In the genomic region with DNA sequence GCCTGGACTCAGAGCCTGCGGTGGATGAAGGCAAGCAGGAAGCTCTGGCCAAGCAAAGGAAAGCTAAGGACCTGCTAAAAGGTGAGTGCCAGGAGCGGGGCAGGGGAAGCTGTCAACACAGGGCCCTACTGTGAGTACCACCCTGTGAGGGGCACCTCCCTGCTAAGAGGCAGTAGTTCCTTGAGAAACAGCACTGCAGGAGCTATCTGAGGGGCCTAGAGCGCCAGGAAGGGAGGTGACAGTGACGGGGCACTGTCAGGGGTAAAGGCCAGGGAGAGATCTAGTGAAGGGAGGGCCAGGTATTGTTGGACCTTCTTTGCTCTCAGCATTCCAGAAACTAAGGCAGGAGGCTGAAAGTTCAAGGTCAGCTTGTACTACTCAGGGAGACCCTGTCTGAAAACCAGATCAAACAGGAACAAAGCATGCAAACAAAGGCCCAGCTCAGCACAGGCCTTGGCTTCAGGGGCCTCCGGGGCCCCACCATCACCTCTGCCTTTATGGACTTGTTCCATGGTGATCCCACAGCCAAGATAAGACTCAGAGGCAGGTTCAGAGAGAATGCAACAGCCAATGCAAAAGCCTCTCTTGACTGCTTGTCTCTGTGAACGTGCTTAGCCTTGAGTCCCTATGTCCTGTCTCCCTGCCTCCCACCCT, we compare ENCODE assay signal across 18 mouse cellular contexts. TPM values are rescaled to one million over a fixed set of nuclear protein-coding genes. Genes with fewer than 3 reads are reported as not detected.
A peak's percentile ranks its signal among the peaks of the same experiment; 100 is the strongest.
DNase-seq lines count a peak whose midpoint lies in the region; ATAC-seq and TF ChIP-seq lines count a peak whose summit lies in the region.
"Had no signal": no experiment of that assay in that cellular context is flagged by ENCODE, and none has a peak within 500 bp of the region (broad histone marks: within the 10 kb centered on the region; RNA-seq: fewer than 3 reads in every experiment).

No protein-coding gene starts in this region.

- no peaks in the 10 kb centered on the region for H3K9me3 ChIP-seq in heart, embryonic 15.5 days (replicated peaks)
- H3K9me3 ChIP-seq in ES-Bruce4 (replicated peaks; ENCODE audit: control insufficient read depth, insufficient read depth, low read length, poor library complexity, severe bottlenecking), result no peaks in the 10 kb centered on the region
- no peaks in the 10 kb centered on the region for H3K9me3 ChIP-seq in stomach, embryonic 14.5 days (ENCODE audit: control insufficient read depth, low read depth, low read length)

- DNase-seq in heart, adult 11 months, result no peak
- peak; percentile 94 for DNase-seq in R1 (ENCODE audit: low read depth, low spot score)
- no peak for DNase-seq in kidney, postnatal 10 days
- DNase-seq in lung, postnatal 14 days, result no peak
- DNase-seq: adrenal gland, postnatal 14 days; cerebellum, adult 18-20 months; cerebellum, postnatal 36 days; liver; liver, postnatal 0 days; lung, postnatal 4 days; thymus, adult 2 months had no signal

- no peak overlapping the region for H3K4me3 ChIP-seq in heart, embryonic 15.5 days
- peak overlapping the region; percentile 21; the same call in 1 of the 2 replicates for H3K4me3 ChIP-seq in ES-Bruce4 (ENCODE audit: low read depth, low read length)
- H3K4me3 ChIP-seq in stomach, embryonic 14.5 days (ENCODE audit: low read depth, low read length), result no peak overlapping the region
- H3K4me3 ChIP-seq: midbrain, embryonic 12.5 days; myocyte had no signal

- peak; percentile 89 for TF ChIP-seq EP300 in ES-Bruce4 (IDR thresholded peaks at IDR 0.05; ENCODE audit: insufficient read depth, low read depth, low read length)

- H3K27me3 ChIP-seq in heart, embryonic 15.5 days, result no peaks in the 10 kb centered on the region
- H3K27me3 ChIP-seq in ES-Bruce4 (ENCODE audit: control insufficient read depth, insufficient read depth, low read length, poor library complexity, severe bottlenecking), result no peaks in the 10 kb centered on the region
- H3K27me3 ChIP-seq in stomach, embryonic 14.5 days (ENCODE audit: control insufficient read depth, insufficient read depth, low read length), result no peaks in the 10 kb centered on the region

- H3K4me1 ChIP-seq in heart, embryonic 15.5 days (replicated peaks), result peaks cover 18% of the 10 kb centered on the region
- peaks cover 5% of the 10 kb centered on the region for H3K4me1 ChIP-seq in ES-Bruce4 (ENCODE audit: control insufficient read depth, insufficient read depth, low read length)
- H3K4me1 ChIP-seq in stomach, embryonic 14.5 days (ENCODE audit: control insufficient read depth, insufficient read depth, low read length), result peaks cover 7% of the 10 kb centered on the region; the same call in 1 of the 2 replicates

- no peak overlapping the region for H3K4me2 ChIP-seq in heart, embryonic 15.5 days
- no peak overlapping the region for H3K4me2 ChIP-seq in stomach, embryonic 14.5 days (replicated peaks; ENCODE audit: low read depth, low read length)
- H3K4me2 ChIP-seq: midbrain, embryonic 12.5 days had no signal

- 0 out of 2 replicates have a peak overlapping the region, but pooled peaks have one; percentile 28 for H3K9ac ChIP-seq in heart, embryonic 15.5 days
- peak overlapping the region; percentile 10; the same call in 1 of the 2 replicates for H3K9ac ChIP-seq in ES-Bruce4 (ENCODE audit: low read depth, poor library complexity, severe bottlenecking)
- no peak overlapping the region for H3K9ac ChIP-seq in stomach, embryonic 14.5 days (replicated peaks; ENCODE audit: low read depth, low read length)
- H3K9ac ChIP-seq: liver, postnatal 0 days; midbrain, embryonic 12.5 days had no signal

- peaks cover 38% of the 10 kb centered on the region; the same call in 1 of the 2 replicates for H3K36me3 ChIP-seq in heart, embryonic 15.5 days
- H3K36me3 ChIP-seq in ES-Bruce4 (ENCODE audit: control insufficient read depth, insufficient read depth, low read length, poor library complexity, severe bottlenecking), result no peaks in the 10 kb centered on the region
- no peaks in the 10 kb centered on the region for H3K36me3 ChIP-seq in stomach, embryonic 14.5 days (ENCODE audit: control insufficient read depth, insufficient read depth, low read length)
- H3K36me3 ChIP-seq: midbrain, embryonic 12.5 days had no signal

- 0 out of 2 replicates have a peak, but pooled peaks have one; percentile 24 for ATAC-seq in heart, embryonic 15.5 days (replicated peaks; ENCODE audit: insufficient number of reproducible peaks, insufficient read depth, low FRiP score, low read depth)
- peak; percentile 72 for ATAC-seq in stomach, embryonic 14.5 days (ENCODE audit: insufficient number of reproducible peaks, insufficient read depth, low FRiP score, low read depth)
- ATAC-seq: forebrain, embryonic 16.5 days; hindbrain, embryonic 16.5 days; liver, postnatal 0 days had no signal

- peak overlapping the region; percentile 6 for H3K27ac ChIP-seq in heart, embryonic 15.5 days
- H3K27ac ChIP-seq in ES-Bruce4 (ENCODE audit: insufficient read depth, low read length), result peak overlapping the region; percentile 66
- H3K27ac ChIP-seq in stomach, embryonic 14.5 days (ENCODE audit: low read length), result peak overlapping the region; percentile 44; the same call in 1 of the 2 replicates
- H3K27ac ChIP-seq: midbrain, embryonic 12.5 days had no signal

- no peak for TF ChIP-seq POLR2A in ES-Bruce4 (IDR thresholded peaks at IDR 0.05; ENCODE audit: insufficient read depth, low read length)

- WGBS in heart, embryonic 15.5 days, result 53% methylated on average over 6 of the region's 6 CpGs
- 73% methylated on average over 6 of the region's 6 CpGs for WGBS in stomach, embryonic 14.5 days

- TF ChIP-seq CTCF in ES-Bruce4 (IDR thresholded peaks at IDR 0.05; ENCODE audit: low read depth, low read length), result no peak

RNA-seq across cellular contexts. Expression of gene Slc28a1, which starts 20.4 kb away (rescaled TPM):
- polyA plus RNA-seq in heart, embryonic 15.5 days (2015; fragmentation: Nextera tagmentation; extraction: Ambion mirVana), result 0.09 and 0.14 TPM in 2 replicates
- polyA plus RNA-seq in ES-Bruce4 (2011; ENCODE audit: insufficient read depth, insufficient read length, low read depth, missing spikeins), result 4.5 and 4.7 TPM in 2 replicates
- not detected in 2 replicates for polyA plus RNA-seq in stomach, embryonic 14.5 days (2014; fragmentation: Nextera tagmentation; extraction: Ambion mirVana)
- polyA plus RNA-seq: forebrain, embryonic 16.5 days; hindbrain, embryonic 16.5 days; midbrain, embryonic 12.5 days; myocyte had no signal

RNA-seq across cellular contexts. Expression of gene Alpk3, which starts 36.8 kb away (rescaled TPM):
- polyA plus RNA-seq in heart, embryonic 15.5 days (2015; fragmentation: Nextera tagmentation; extraction: Ambion mirVana), result 17.9 and 18.2 TPM in 2 replicates
- 3.1 and 3.2 TPM in 2 replicates for polyA plus RNA-seq in ES-Bruce4 (2011; ENCODE audit: insufficient read depth, insufficient read length, low read depth, missing spikeins)
- polyA plus RNA-seq in stomach, embryonic 14.5 days (2014; fragmentation: Nextera tagmentation; extraction: Ambion mirVana), result 0.55 and 0.59 TPM in 2 replicates

Comparison
In these comparisons a context has a peak if more than half of its experiments do, and no peak if none do; other contexts are left out.
1. H3K27ac ChIP-seq: peak in every context shown above with its lines; median percentile 66 in ES-Bruce4; 44 in stomach, embryonic 14.5 days; 6 in heart, embryonic 15.5 days.